Mouse (Mus musculus): ENCODE results near the gene Gm3373. TPM values are rescaled to one million over a fixed set of nuclear protein-coding genes. Genes with fewer than 3 reads are reported as not detected.
"Not testable (repeated sequence)": the region's sequence is repeated elsewhere in the genome, so short reads cannot be mapped to it uniquely, and the experiment has no call there.

The Gm3373 gene
- polyA plus RNA-seq (2015; fragmentation: Nextera tagmentation; extraction: Ambion mirVana) = 0.62 TPM in 1 of 2 replicates, not detected in the other

DNA sequence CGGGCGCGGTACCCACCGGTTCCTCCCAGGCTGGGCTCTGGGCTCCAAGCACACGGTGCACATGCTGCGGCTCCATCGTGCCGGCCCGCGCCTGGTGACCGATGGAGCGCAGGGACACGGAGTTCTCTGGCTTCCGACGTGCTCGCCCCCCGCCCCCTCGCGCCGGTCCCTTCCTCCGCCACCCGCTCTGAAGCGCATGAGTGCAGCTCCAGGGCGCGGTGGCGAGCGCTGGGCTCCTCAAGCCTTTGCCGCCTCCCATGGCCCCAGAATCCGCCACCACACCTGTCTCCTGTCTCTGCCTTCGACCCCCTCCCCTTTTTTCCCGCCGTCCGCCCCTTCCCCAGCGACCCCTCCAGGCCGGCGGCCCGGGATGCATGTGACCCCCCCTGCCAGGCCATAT is at the start of gene Gm3373:
Gm3373 (minus strand) TSS at position 101 of the 400 bp plus-strand sequence.
- WGBS = no CpG with 5 or more reads among the region's 37 CpGs
- not testable (repeated sequence) for H3K27ac ChIP-seq (ENCODE audit: low read length); H3K4me1 ChIP-seq (replicated peaks; ENCODE audit: control insufficient read depth, insufficient read depth, low read length); H3K4me3 ChIP-seq (replicated peaks; ENCODE audit: low read length); H3K9me3 ChIP-seq (ENCODE audit: control insufficient read depth, low read length); H3K36me3 ChIP-seq (ENCODE audit: control insufficient read depth, insufficient read depth); ATAC-seq; H3K4me2 ChIP-seq (ENCODE audit: low read length); H3K27me3 ChIP-seq (replicated peaks; ENCODE audit: control insufficient read depth, insufficient read depth, low read length); H3K9ac ChIP-seq (replicated peaks; ENCODE audit: low read depth, low read length)

DNA sequence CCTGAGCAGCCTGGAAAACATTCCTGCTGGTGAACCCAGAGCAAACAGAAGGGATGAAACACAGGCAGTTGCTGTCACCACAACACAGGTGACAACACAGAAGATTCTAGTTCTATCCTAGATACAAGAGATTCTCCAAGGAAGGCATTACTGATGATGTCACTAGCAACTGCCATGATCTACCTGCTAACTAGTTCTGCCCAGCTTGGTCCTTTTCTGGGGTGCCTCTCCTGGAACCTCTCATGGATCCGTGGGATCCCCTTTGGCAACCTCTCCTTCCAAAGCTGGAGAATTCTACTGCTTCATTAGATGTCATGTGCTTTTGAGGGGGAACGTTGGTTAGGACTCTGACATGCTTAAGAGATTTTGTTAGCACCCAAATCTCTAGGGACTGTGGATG is 54.0 kb downstream of the Gm3373 start, which contains the start of gene Gm9603:
Gm9603 (minus strand) TSS at position 101 of the 400 bp plus-strand sequence.
- H3K27ac ChIP-seq (ENCODE audit: low read length); H3K4me2 ChIP-seq (ENCODE audit: low read length); H3K9ac ChIP-seq (replicated peaks; ENCODE audit: low read depth, low read length); H3K4me1 ChIP-seq (replicated peaks; ENCODE audit: control insufficient read depth, insufficient read depth, low read length); H3K27me3 ChIP-seq (replicated peaks; ENCODE audit: control insufficient read depth, insufficient read depth, low read length); H3K36me3 ChIP-seq (ENCODE audit: control insufficient read depth, insufficient read depth); H3K4me3 ChIP-seq (replicated peaks; ENCODE audit: low read length); ATAC-seq; H3K9me3 ChIP-seq (ENCODE audit: control insufficient read depth, low read length): not testable (repeated sequence)
- WGBS = no CpG with 5 or more reads among the region's 2 CpGs

Other genes with a start within 250 kb of the Gm3373 start
- 12.3 and 14.2 TPM in 2 replicates for gene Gm3488, start 239.9 kb downstream of the Gm3373 start, polyA plus RNA-seq (2015; fragmentation: Nextera tagmentation; extraction: Ambion mirVana)
- gene Gm3532, start 203.1 kb downstream of the Gm3373 start, polyA plus RNA-seq (2015; fragmentation: Nextera tagmentation; extraction: Ambion mirVana) = 0.20 TPM in 1 of 2 replicates, not detected in the other
- gene Gm8265, start 108.5 kb downstream of the Gm3373 start, polyA plus RNA-seq (2015; fragmentation: Nextera tagmentation; extraction: Ambion mirVana) = not detected in 2 replicates
- not detected in 2 replicates for gene Gm9603, start 54.1 kb downstream of the Gm3373 start, polyA plus RNA-seq (2015; fragmentation: Nextera tagmentation; extraction: Ambion mirVana)
- 2.6 and 7.0 TPM in 2 replicates for gene Gm3383, start 66.4 kb upstream of the Gm3373 start, polyA plus RNA-seq (2015; fragmentation: Nextera tagmentation; extraction: Ambion mirVana)
- gene Gm3424, start 88.8 kb upstream of the Gm3373 start, polyA plus RNA-seq (2015; fragmentation: Nextera tagmentation; extraction: Ambion mirVana) = not detected in 2 replicates
- 0.52 and 0.70 TPM in 2 replicates for gene Gm8237, start 138.8 kb upstream of the Gm3373 start, polyA plus RNA-seq (2015; fragmentation: Nextera tagmentation; extraction: Ambion mirVana)
- gene Gm3248, start 220.2 kb upstream of the Gm3373 start, polyA plus RNA-seq (2015; fragmentation: Nextera tagmentation; extraction: Ambion mirVana) = 2.1 and 2.2 TPM in 2 replicates
- gene Gm3453, start 237.6 kb upstream of the Gm3373 start, polyA plus RNA-seq (2015; fragmentation: Nextera tagmentation; extraction: Ambion mirVana) = not detected in 2 replicates